Mouse (Mus musculus): ENCODE measurements around the gene Htt.

The Htt gene

DNA sequence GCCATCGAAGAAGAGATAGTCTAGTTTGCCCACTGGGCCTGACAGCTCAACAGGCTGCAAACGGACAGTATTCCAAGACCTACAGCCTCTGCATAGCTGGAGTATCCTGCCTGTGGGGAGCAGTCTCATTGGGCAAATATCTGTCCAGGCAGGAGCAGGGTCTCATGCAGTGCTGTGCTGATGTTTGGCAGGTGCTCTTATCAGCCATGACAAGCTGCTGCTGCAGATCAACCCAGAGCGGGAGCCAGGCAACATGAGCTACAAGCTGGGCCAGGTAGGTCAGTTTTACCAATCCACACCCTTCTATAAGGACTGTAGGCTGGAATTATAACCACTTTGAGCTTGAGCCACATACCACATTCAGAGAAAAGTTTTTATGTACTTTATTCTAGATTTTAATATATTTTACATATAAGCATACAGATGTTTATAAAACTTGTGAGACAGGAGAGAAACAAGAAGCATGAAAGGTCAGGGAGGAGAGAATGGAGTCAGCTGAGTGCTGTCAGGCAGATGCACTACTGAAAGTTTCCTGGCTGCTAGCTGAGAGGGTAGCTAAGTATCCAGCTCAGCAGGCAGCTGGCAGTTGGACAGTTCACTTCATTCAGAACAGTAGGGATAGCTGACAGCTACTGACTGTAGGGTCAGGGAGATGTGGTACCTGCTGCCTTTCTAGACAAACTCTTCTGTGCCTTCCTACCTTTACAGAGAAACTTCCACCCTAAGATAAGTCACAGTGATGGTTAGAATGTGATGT lies 135.3 kb downstream of the Htt start:
- DNase-seq, result no peak

DNA sequence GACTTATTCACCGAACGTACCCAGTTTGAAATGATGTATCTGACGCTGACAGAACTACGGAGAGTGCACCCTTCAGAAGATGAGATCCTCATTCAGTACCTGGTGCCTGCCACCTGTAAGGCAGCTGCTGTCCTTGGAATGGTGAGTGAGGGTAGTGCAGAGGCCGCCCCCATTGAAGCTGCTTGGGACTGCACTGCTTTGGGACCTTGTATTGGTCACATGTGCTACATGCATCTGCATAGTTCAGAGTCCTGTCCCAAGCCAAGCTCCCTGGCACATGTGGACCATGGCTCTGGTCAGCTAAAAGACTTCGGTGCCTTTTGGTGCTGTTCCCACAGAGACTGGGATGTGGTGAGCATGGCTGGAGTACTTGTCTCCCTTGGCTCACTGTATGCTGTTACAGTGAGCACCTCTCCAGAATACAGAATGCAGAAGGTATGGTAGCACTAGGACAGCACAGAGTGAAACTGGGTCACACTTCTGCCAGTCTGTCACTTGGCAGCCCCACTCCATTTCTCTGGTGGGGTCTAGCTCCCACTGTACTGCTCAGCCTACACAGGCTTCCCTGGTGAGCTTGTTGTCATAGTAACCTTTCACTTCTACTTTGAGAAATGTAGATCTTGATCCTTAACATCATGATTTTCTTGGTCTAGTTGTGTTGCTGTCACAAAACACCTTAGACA lies 138.4 kb downstream of the Htt start:
- no peak for DNase-seq

- DNase-seq, result no peak
These were observed 140.8 kb downstream of the Htt start for GRCm38 (mm10) chr5:34902371-34902770.

GRCm38 (mm10) chr5:34902811-34903385 lies 141.4 kb downstream of the Htt start:
- peak; percentile 33 to 56 for DNase-seq

GRCm38 (mm10) chr5:34904412-34904811 lies 142.9 kb downstream of the Htt start:
- DNase-seq, result no peak

DNA sequence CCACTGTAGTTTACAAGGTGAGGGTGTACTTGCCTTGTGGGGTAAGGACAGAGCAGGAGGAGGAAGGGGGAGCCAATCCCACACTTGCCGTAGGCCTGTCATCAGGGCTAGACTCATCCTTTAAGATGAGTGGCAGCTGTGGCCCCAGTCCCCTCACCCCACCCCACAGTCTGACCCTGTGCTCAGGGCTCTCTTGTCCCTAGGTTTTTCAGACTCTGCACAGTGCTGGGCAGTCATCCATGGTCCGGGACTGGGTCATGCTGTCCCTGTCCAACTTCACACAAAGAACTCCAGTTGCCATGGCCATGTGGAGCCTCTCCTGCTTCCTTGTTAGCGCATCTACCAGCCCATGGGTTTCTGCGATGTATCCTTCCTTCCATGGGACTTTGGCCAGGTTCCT lies 145.7 kb downstream of the Htt start:
- no peak for DNase-seq

GRCm38 (mm10) chr5:34907910-34908725 lies 146.6 kb downstream of the Htt start, which contains the start of gene Msantd1:
TSS of gene Msantd1 (plus strand) at chr5:34908012.
- DNase-seq, result no peak

DNA sequence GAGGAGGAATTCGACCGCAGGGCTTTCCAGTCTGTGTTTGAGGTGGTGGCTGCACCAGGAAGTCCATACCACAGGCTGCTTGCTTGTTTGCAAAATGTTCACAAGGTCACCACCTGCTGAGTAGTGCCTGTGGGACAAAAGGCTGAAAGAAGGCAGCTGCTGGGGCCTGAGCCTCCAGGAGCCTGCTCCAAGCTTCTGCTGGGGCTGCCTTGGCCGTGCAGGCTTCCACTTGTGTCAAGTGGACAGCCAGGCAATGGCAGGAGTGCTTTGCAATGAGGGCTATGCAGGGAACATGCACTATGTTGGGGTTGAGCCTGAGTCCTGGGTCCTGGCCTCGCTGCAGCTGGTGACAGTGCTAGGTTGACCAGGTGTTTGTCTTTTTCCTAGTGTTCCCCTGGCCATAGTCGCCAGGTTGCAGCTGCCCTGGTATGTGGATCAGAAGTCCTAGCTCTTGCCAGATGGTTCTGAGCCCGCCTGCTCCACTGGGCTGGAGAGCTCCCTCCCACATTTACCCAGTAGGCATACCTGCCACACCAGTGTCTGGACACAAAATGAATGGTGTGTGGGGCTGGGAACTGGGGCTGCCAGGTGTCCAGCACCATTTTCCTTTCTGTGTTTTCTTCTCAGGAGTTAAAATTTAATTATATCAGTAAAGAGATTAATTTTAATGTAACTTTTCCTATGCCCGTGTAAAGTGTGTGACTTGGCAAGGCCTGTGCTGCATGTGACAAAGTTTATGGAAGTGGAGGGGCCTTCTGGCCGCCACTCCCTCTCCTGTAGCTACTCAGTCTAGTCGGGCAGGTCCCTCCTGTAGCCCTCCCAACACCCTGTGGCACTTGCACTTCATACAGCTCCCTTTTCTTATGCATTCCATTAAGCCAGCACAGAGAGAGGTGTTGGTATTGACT lies 147.4 kb downstream of the Htt start:
- no peak for DNase-seq

DNA sequence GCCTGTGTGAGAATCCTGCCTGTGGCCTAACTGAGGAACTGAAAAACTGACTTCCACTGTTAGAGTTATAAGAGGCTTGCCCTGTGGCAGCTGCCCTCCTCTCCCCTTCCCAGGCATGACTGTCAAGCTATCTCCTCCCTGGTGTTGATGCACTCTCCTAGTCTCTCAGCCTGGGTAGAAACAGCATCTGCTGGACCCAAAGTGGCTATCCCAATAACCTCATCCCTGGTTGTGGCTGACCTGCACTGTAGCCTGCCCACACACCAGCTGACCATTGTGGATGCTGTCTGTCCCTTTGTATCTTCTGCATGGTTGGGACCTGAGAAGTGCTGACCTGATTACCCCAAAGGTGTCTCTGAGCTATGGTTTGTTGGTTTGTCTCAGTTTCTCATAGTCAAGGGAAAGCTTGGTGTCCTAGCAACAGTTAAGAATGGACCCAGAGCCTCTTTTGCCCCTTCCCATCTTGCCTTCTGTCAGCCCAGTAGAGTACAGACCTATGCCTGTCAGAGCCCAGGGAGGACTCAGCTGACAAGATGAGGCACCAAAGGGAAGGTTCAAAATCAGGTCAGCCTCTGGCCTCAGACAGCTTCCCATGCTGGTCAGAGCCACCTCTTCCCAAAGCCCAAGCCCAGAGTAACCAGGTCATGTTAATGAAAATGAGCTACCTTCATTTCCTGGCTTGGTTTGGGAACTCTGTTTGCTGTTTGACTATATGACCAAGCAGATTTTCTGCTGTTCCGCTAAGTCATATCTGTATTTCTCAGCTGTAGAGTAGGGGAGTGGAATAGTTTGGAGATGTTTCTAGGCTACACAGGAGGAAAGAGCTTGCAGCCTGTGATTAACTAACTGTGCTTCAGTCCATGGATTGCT lies 148.3 kb downstream of the Htt start:
- DNase-seq, result no peak

GRCm38 (mm10) chr5:34910504-34910815 lies 148.9 kb downstream of the Htt start:
- DNase-seq, result no peak

- DNase-seq, result peak; percentile 77 to 87
These were observed 154.3 kb downstream of the Htt start for GRCm38 (mm10) chr5:34915801-34916200.

DNA sequence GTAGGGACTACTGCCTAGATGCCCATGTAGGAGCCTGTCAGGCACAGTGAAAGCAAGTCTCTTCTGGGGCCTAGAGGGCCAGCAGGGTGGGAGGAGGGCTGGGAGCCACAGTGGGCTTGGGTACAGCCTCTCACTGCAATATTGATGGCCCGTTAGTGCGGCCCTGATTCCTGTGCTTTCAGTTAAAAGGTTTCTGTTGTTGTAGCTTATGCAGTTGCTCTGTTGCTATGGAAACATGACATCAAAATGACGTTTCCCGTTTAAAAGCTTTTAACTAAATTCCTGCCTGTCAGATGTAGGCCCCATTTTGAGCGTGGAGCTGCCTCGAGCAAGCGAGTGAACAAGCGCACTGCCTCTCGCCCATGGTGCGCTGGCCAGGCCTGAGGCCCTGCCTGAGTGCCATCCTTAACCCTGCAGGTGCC lies 155.7 kb downstream of the Htt start:
- no peak for DNase-seq

DNA sequence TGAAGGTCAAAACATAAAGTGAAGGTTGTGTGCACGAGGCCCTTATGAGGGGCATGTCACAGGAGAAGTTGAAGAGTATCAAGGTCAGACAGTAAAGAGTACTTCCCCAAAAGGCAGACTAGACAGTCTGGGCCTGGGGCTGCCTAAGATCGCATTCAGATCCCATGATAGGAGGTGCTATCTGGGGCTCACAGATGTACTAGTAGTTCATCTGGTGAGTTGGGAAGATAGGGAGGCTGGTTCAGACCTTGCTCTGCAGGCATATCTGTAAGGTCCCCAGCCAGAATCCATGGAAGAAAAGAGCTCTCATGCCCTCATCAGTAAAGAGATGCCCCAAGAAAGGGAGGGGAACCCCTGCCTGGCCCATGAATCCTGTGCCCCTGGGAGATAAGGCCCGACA lies 157.2 kb downstream of the Htt start:
- no peak for DNase-seq

DNA sequence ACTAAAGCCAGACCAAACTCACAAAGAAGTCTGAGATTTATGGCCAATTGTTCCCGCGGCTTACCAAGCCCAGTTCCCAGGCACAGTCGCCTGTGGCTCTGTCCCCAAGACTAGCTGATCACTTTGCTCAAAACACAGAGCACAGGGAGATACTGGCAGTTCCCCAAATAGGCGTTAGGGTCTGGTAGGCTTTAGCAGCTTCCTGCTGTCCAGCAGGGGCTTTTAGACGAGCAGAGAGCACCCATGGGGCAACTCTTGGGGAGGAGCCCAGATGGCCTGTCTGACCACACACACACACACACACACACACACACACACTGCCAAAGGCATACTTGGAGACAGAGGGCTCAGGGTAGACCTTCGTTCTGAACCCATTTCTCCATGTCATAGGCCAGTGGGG lies 161.0 kb downstream of the Htt start:
- no peak for DNase-seq

DNA sequence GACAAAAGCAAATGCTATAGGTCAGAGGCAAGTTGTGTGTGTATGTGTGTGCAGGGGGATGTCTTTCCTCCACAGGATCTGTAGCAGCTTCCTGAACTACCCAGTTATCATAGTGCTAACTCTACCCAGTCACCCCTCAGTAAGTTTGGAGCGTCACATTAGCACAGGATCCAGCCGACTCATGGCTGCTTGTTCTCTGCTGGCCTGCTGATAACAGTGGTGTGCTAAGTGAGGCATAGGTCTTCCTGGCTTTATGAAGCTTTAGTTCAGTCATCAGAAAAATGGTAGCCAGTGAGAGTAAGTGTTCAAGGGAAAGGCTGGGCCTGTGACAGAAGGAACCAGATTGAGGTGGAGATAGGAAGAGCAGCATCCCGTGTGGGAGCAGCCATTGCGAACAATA lies 162.4 kb downstream of the Htt start:
- DNase-seq, result peak in 1 of 2 experiments; percentile 11

- DNase-seq, result peak in 1 of 2 experiments; percentile 16
These were observed 163.0 kb downstream of the Htt start for GRCm38 (mm10) chr5:34924519-34924918.

- DNase-seq, result no peak
These were observed 166.1 kb downstream of the Htt start for GRCm38 (mm10) chr5:34927648-34928047.

- no peak for DNase-seq
These were observed 168.8 kb downstream of the Htt start for GRCm38 (mm10) chr5:34930151-34930975.

DNA sequence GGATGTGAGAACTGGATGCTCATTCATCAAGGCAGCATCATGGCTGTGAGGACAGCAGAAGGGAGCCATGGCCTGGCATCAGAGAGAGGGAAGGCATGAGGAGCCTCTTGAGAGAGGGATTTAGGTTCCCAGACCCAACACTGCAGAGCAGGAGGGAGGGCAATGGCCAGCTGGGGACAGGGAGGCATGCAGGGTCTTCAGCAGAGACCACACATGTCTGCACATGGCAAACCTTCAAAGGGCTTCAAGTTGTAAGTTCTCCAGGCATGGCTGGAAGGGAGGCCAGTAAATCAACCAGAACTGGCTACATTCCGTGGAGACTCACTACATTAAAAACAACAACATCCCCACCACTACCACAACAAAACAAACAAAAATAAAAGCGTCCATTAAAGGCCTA lies 169.6 kb downstream of the Htt start:
- no peak for DNase-seq
